Mouse (Mus musculus) midbrain, embryonic 16.5 days (tissue): ENCODE results near the gene Fcgrt. TPM values are rescaled to one million over a fixed set of nuclear protein-coding genes. Genes with fewer than 3 reads are reported as not detected.
"Not testable (repeated sequence)": the region's sequence is repeated elsewhere in the genome, so short reads cannot be mapped to it uniquely, and the experiment has no call there.

Experiments
- ATAC-seq: fragments of 200-750 bp; cut with Nextera tagmentation; 2 replicates; pipeline ENCODE4 v1.8.0; 2017; ENCODE audit warnings: moderate TSS enrichment
- H3K27ac ChIP-seq: fragments of 300-500 bp; sonication (generic); 2 replicates; pipeline ENCODE4 v1.5.1; 2014; ENCODE audit warnings: mild to moderate bottlenecking, low read length, mixed read lengths
- H3K27me3 ChIP-seq: fragments of 300-500 bp; sonication (generic); 2 replicates; pipeline ENCODE4 v1.6.1; 2014; ENCODE audit warnings: low read depth, low read length, mixed read lengths; ENCODE audit not compliant: control insufficient read depth, insufficient read depth
- H3K36me3 ChIP-seq: fragments of 300-500 bp; sonication (generic); 2 replicates; pipeline ENCODE4 v1.6.1; 2014; ENCODE audit warnings: mild to moderate bottlenecking, low read length, moderate library complexity, mixed read lengths; ENCODE audit not compliant: control insufficient read depth, insufficient read depth
- H3K4me1 ChIP-seq: fragments of 300-500 bp; sonication (generic); 2 replicates; pipeline ENCODE4 v1.6.1; 2014; ENCODE audit warnings: mild to moderate bottlenecking, low read length, mixed read lengths; ENCODE audit not compliant: control insufficient read depth, insufficient read depth
- H3K4me2 ChIP-seq: fragments of 300-500 bp; sonication (generic); 2 replicates; pipeline ENCODE4 v1.6.1; 2014; ENCODE audit warnings: mild to moderate bottlenecking, low read length, mixed read lengths
- H3K4me3 ChIP-seq: fragments of 300-500 bp; sonication (generic); 2 replicates; pipeline ENCODE4 v1.5.1; 2014; ENCODE audit warnings: low read depth, mild to moderate bottlenecking, low read length, moderate library complexity, mixed read lengths
- H3K9ac ChIP-seq: fragments of 300-500 bp; sonication (generic); 2 replicates; pipeline ENCODE4 v1.6.1; 2014; ENCODE audit warnings: low read depth, low read length, mixed read lengths
- H3K9me3 ChIP-seq: fragments of 300-500 bp; sonication (generic); replicated peaks from 2 replicates; pipeline ENCODE4 v1.6.1; 2014; ENCODE audit warnings: mild to moderate bottlenecking, low read length, mixed read lengths; ENCODE audit not compliant: control insufficient read depth, poor library complexity, severe bottlenecking
- WGBS: fragments of 180-500 bp; shearing (Covaris S2); extraction: QIAGEN DNeasy Blood & Tissue Kit; methylation state at CpG from one replicate; pipeline ENCODE4 v1.1.7; 2014; 5-methylcytosine and 5-hydroxymethylcytosine counted together
- polyA plus RNA-seq: library from polyadenylated mRNA; unstranded; fragments of >200 nt; fragmentation: Nextera tagmentation; extraction: Ambion mirVana; gene quantifications from 2 replicates; pipeline ENCODE4 v1.2.1, GENCODE M21; 2015

Fcgrt gene
- polyA plus RNA-seq, 1 experiment from 2014 or later: 27.9 TPM

GRCm38 (mm10) chr7:45105491-45105890 lies 1.8 kb upstream of the Fcgrt start:
- Histone ChIP-seq H3K27ac (no peak overlapping the region), H3K4me3 (no peak overlapping the region), H3K27me3 (no peaks in the 10 kb centered on the region), H3K36me3 (no peaks in the 10 kb centered on the region), H3K4me2 (no peak overlapping the region), H3K9ac (no peak overlapping the region), H3K9me3 (no peaks in the 10 kb centered on the region), H3K4me1 (no peaks in the 10 kb centered on the region)
- 80% methylated on average over 8 of the region's 8 CpGs for WGBS
- no peak for ATAC-seq

GRCm38 (mm10) chr7:45104941-45105340 lies 1.3 kb upstream of the Fcgrt start:
- H3K27ac ChIP-seq: no peak overlapping the region
- no peak overlapping the region for H3K9ac ChIP-seq
- H3K9me3 ChIP-seq: no peaks in the 10 kb centered on the region
- H3K4me1 ChIP-seq: no peaks in the 10 kb centered on the region
- no peaks in the 10 kb centered on the region for H3K36me3 ChIP-seq
- WGBS: 85% methylated on average over 5 of the region's 5 CpGs
- ATAC-seq: no peak
- H3K4me3 ChIP-seq: no peak overlapping the region
- no peak overlapping the region for H3K4me2 ChIP-seq
- no peaks in the 10 kb centered on the region for H3K27me3 ChIP-seq

- Histone ChIP-seq H3K4me3 (no peak overlapping the region), H3K4me2 (0 out of 2 replicates have a peak overlapping the region, but pooled peaks have one; percentile 7), H3K27ac (no peak overlapping the region), H3K9me3 (no peaks in the 10 kb centered on the region), H3K36me3 (no peaks in the 10 kb centered on the region), H3K27me3 (no peaks in the 10 kb centered on the region), H3K4me1 (no peaks in the 10 kb centered on the region), H3K9ac (no peak overlapping the region)
- 84% methylated on average over 9 of the region's 9 CpGs for WGBS
- no peak for ATAC-seq
These were observed 588 bp downstream of the Fcgrt start for GRCm38 (mm10) chr7:45102940-45103585.

GRCm38 (mm10) chr7:45102441-45102840 lies 1.2 kb downstream of the Fcgrt start:
- H3K27ac ChIP-seq: no peak overlapping the region
- 91% methylated on average over 11 of the region's 11 CpGs for WGBS
- H3K4me1 ChIP-seq: no peaks in the 10 kb centered on the region
- H3K9ac ChIP-seq: no peak overlapping the region
- H3K4me3 ChIP-seq: no peak overlapping the region
- no peak overlapping the region for H3K4me2 ChIP-seq
- no peaks in the 10 kb centered on the region for H3K9me3 ChIP-seq
- no peaks in the 10 kb centered on the region for H3K36me3 ChIP-seq
- H3K27me3 ChIP-seq: no peaks in the 10 kb centered on the region
- no peak for ATAC-seq

- no peaks in the 10 kb centered on the region for H3K36me3 ChIP-seq
- H3K9ac ChIP-seq: no peak overlapping the region
- ATAC-seq: no peak
- H3K27me3 ChIP-seq: no peaks in the 10 kb centered on the region
- no peak overlapping the region for H3K4me3 ChIP-seq
- 94% methylated on average over 6 of the region's 6 CpGs for WGBS
- no peak overlapping the region for H3K27ac ChIP-seq
- no peaks in the 10 kb centered on the region for H3K9me3 ChIP-seq
- H3K4me2 ChIP-seq: no peak overlapping the region
- H3K4me1 ChIP-seq: no peaks in the 10 kb centered on the region
These were observed 3.6 kb downstream of the Fcgrt start for GRCm38 (mm10) chr7:45100046-45100445.

GRCm38 (mm10) chr7:45098541-45099240 lies 5.0 kb downstream of the Fcgrt start:
- no peak overlapping the region for H3K9ac ChIP-seq
- no peaks in the 10 kb centered on the region for H3K27me3 ChIP-seq
- no peaks in the 10 kb centered on the region for H3K9me3 ChIP-seq
- H3K27ac ChIP-seq: no peak overlapping the region
- no peak overlapping the region for H3K4me3 ChIP-seq
- WGBS: 94% methylated on average over 8 of the region's 8 CpGs
- no peak overlapping the region for H3K4me2 ChIP-seq
- no peaks in the 10 kb centered on the region for H3K4me1 ChIP-seq
- H3K36me3 ChIP-seq: no peaks in the 10 kb centered on the region
- no peak for ATAC-seq

- Histone ChIP-seq H3K4me2 (no peak overlapping the region), H3K9ac (no peak overlapping the region), H3K27me3 (no peaks in the 10 kb centered on the region), H3K9me3 (no peaks in the 10 kb centered on the region), H3K4me3 (no peak overlapping the region), H3K36me3 (no peaks in the 10 kb centered on the region), H3K27ac (no peak overlapping the region), H3K4me1 (no peaks in the 10 kb centered on the region)
- 80% methylated on average over 6 of the region's 6 CpGs for WGBS
- no peak for ATAC-seq
These were observed 6.2 kb downstream of the Fcgrt start for GRCm38 (mm10) chr7:45097479-45097878.

GRCm38 (mm10) chr7:45095965-45096364 lies 7.7 kb downstream of the Fcgrt start:
- H3K27ac ChIP-seq, H3K4me1 ChIP-seq, H3K9ac ChIP-seq, ATAC-seq, H3K27me3 ChIP-seq, H3K4me3 ChIP-seq, H3K36me3 ChIP-seq, H3K9me3 ChIP-seq, H3K4me2 ChIP-seq: not testable (repeated sequence)
- WGBS: 92% methylated on average over 14 of the region's 14 CpGs

- 71% methylated on average over 6 of the region's 6 CpGs for WGBS
These were observed 8.3 kb downstream of the Fcgrt start for GRCm38 (mm10) chr7:45095367-45095766.

More at GRCm38 (mm10) chr7:45095367-45095766, 8.3 kb downstream of the Fcgrt start:
- Histone ChIP-seq H3K27ac (no peak overlapping the region), H3K4me3 (no peak overlapping the region), H3K9ac (no peak overlapping the region), H3K27me3 (no peaks in the 10 kb centered on the region), H3K4me1 (peaks cover 5% of the 10 kb centered on the region), H3K36me3 (no peaks in the 10 kb centered on the region), H3K9me3 (no peaks in the 10 kb centered on the region), H3K4me2 (no peak overlapping the region)
- ATAC-seq: no peak
